In genomic region chr7:114834504-114834903, GRCm38 (mm10) we compare ENCODE assay signal across 27 mouse cellular contexts.
DNase-seq lines count a peak whose midpoint lies in the region; ATAC-seq lines count a peak whose summit lies in the region.
"Had no signal": no experiment of that assay in that cellular context is flagged by ENCODE, and none has a peak within 500 bp of the region (broad histone marks: within the 10 kb centered on the region; RNA-seq: fewer than 3 reads in every experiment).

No protein-coding gene starts in this region.

- H3K27ac ChIP-seq in heart, embryonic 12.5 days (ENCODE audit: poor library complexity, severe bottlenecking), result peak overlapping the region; percentile 41; the same call in 1 of the 2 replicates
- H3K27ac ChIP-seq in heart, embryonic 11.5 days (ENCODE audit: low read depth, low read length), result no peak overlapping the region
- peak overlapping the region; percentile 53; the same call in 1 of the 2 replicates for H3K27ac ChIP-seq in heart, embryonic 15.5 days
- H3K27ac ChIP-seq: embryonic facial prominence, embryonic 10.5 days; embryonic facial prominence, embryonic 13.5 days; forebrain, embryonic 12.5 days; forebrain, embryonic 15.5 days; heart, embryonic 10.5 days; hindbrain, embryonic 10.5 days; hindbrain, embryonic 13.5 days; intestine, embryonic 15.5 days had no signal

- peaks cover 12% of the 10 kb centered on the region for H3K4me1 ChIP-seq in heart, embryonic 12.5 days (replicated peaks)
- H3K4me1 ChIP-seq in heart, embryonic 11.5 days (ENCODE audit: control insufficient read depth, insufficient read depth, low read length), result no peaks in the 10 kb centered on the region
- H3K4me1 ChIP-seq in heart, embryonic 15.5 days (replicated peaks), result peaks cover 11% of the 10 kb centered on the region
- H3K4me1 ChIP-seq: embryonic facial prominence, embryonic 10.5 days; embryonic facial prominence, embryonic 13.5 days; forebrain, embryonic 12.5 days; forebrain, embryonic 15.5 days; heart, embryonic 10.5 days; hindbrain, embryonic 10.5 days; hindbrain, embryonic 13.5 days; intestine, embryonic 15.5 days had no signal

- no peak for ATAC-seq in heart, embryonic 12.5 days (ENCODE audit: insufficient number of reproducible peaks, low FRiP score)
- ATAC-seq in heart, embryonic 11.5 days (replicated peaks; ENCODE audit: insufficient number of reproducible peaks, low FRiP score, low TSS enrichment), result no peak
- peak; percentile 63 for ATAC-seq in heart, embryonic 15.5 days (replicated peaks; ENCODE audit: insufficient number of reproducible peaks, insufficient read depth, low FRiP score, low read depth)
- ATAC-seq: CD4-positive, CD25-positive, alpha-beta regulatory T cell, adult 4 months; forebrain, embryonic 15.5 days; hindbrain, embryonic 16.5 days; intestine, embryonic 15.5 days had no signal

- 57% methylated on average over 6 of the region's 6 CpGs for WGBS in heart, embryonic 12.5 days
- 69% methylated on average over 6 of the region's 6 CpGs for WGBS in heart, embryonic 11.5 days (ENCODE audit: insufficient replicate concordance)
- WGBS in heart, embryonic 15.5 days, result 45% methylated on average over 6 of the region's 6 CpGs

- H3K9ac ChIP-seq in heart, embryonic 12.5 days, result no peak overlapping the region
- no peak overlapping the region for H3K9ac ChIP-seq in heart, embryonic 11.5 days (ENCODE audit: low read depth, low read length)
- no peak overlapping the region for H3K9ac ChIP-seq in heart, embryonic 15.5 days
- H3K9ac ChIP-seq: embryonic facial prominence, embryonic 13.5 days; forebrain, embryonic 12.5 days; forebrain, embryonic 15.5 days; hindbrain, embryonic 13.5 days; intestine, embryonic 15.5 days had no signal

- H3K9me3 ChIP-seq in heart, embryonic 12.5 days (replicated peaks), result no peaks in the 10 kb centered on the region
- no peaks in the 10 kb centered on the region for H3K9me3 ChIP-seq in heart, embryonic 11.5 days (replicated peaks; ENCODE audit: control insufficient read depth, low read length)
- no peaks in the 10 kb centered on the region for H3K9me3 ChIP-seq in heart, embryonic 15.5 days (replicated peaks)
- H3K9me3 ChIP-seq: embryonic facial prominence, embryonic 10.5 days; embryonic facial prominence, embryonic 13.5 days; forebrain, embryonic 12.5 days; forebrain, embryonic 15.5 days; heart, embryonic 10.5 days; hindbrain, embryonic 10.5 days; hindbrain, embryonic 13.5 days; intestine, embryonic 15.5 days had no signal

- no peak overlapping the region for H3K4me3 ChIP-seq in heart, embryonic 12.5 days
- no peak overlapping the region for H3K4me3 ChIP-seq in heart, embryonic 11.5 days (ENCODE audit: low read depth, low read length)
- no peak overlapping the region for H3K4me3 ChIP-seq in heart, embryonic 15.5 days
- H3K4me3 ChIP-seq: embryonic facial prominence, embryonic 10.5 days; embryonic facial prominence, embryonic 13.5 days; erythroblast, embryonic 14.5 days; forebrain, embryonic 12.5 days; forebrain, embryonic 15.5 days; heart, embryonic 10.5 days; hindbrain, embryonic 10.5 days; hindbrain, embryonic 13.5 days; intestine, embryonic 15.5 days had no signal

- H3K27me3 ChIP-seq in heart, embryonic 12.5 days (replicated peaks), result no peaks in the 10 kb centered on the region
- H3K27me3 ChIP-seq in heart, embryonic 11.5 days (ENCODE audit: control insufficient read depth, insufficient read depth, low read length), result no peaks in the 10 kb centered on the region
- no peaks in the 10 kb centered on the region for H3K27me3 ChIP-seq in heart, embryonic 15.5 days
- H3K27me3 ChIP-seq: embryonic facial prominence, embryonic 13.5 days; forebrain, embryonic 15.5 days; hindbrain, embryonic 13.5 days; intestine, embryonic 15.5 days had no signal

- DNase-seq in heart, adult 9 months (ENCODE audit: low spot score in 2 of 2), result no peak
- DNase-seq in testis, postnatal 14 days (ENCODE audit: low spot score), result peak; percentile 13
- no peak for DNase-seq in testis, postnatal 10 days (ENCODE audit: low spot score)
- DNase-seq: adrenal gland, adult 2 months; adrenal gland, postnatal 14 days; cerebellum, adult 11 months; cerebellum, adult 8-10 months; cerebellum, postnatal 36 days; embryo, embryonic 11 days; gastrocnemius, postnatal 25 days; heart, adult 18-20 months; kidney, adult 11 months; kidney, adult 8-10 months had no signal

- H3K4me2 ChIP-seq in heart, embryonic 12.5 days, result no peak overlapping the region
- H3K4me2 ChIP-seq in heart, embryonic 11.5 days, result no peak overlapping the region
- 0 out of 2 replicates have a peak overlapping the region, but pooled peaks have one; percentile 13 for H3K4me2 ChIP-seq in heart, embryonic 15.5 days
- H3K4me2 ChIP-seq: embryonic facial prominence, embryonic 13.5 days; forebrain, embryonic 12.5 days; forebrain, embryonic 15.5 days; hindbrain, embryonic 13.5 days; intestine, embryonic 15.5 days had no signal

- H3K36me3 ChIP-seq in heart, embryonic 12.5 days, result no peaks in the 10 kb centered on the region
- no peaks in the 10 kb centered on the region for H3K36me3 ChIP-seq in heart, embryonic 11.5 days (ENCODE audit: control insufficient read depth, insufficient read depth, low read length)
- H3K36me3 ChIP-seq in heart, embryonic 15.5 days, result no peaks in the 10 kb centered on the region
- H3K36me3 ChIP-seq: embryonic facial prominence, embryonic 10.5 days; embryonic facial prominence, embryonic 13.5 days; forebrain, embryonic 12.5 days; forebrain, embryonic 15.5 days; heart, embryonic 10.5 days; hindbrain, embryonic 10.5 days; hindbrain, embryonic 13.5 days; intestine, embryonic 15.5 days had no signal
